Mouse (Mus musculus) stomach, embryonic 14.5 days (tissue): ENCODE measurements around the gene Tarbp1. TPM values are rescaled to one million over a fixed set of nuclear protein-coding genes. Genes with fewer than 3 reads are reported as not detected.

ENCODE experiments used
- ATAC-seq: fragments of 200-750 bp; cut with Nextera tagmentation; 2 replicates; pipeline ENCODE4 v1.8.0; 2017; ENCODE audit warnings: low read depth, moderate TSS enrichment; ENCODE audit not compliant: insufficient number of reproducible peaks, insufficient read depth, low FRiP score
- H3K27ac ChIP-seq: fragments of 300-500 bp; sonication (generic); 2 replicates; pipeline ENCODE4 v1.5.1; 2014; ENCODE audit warnings: mild to moderate bottlenecking, low read length, moderate library complexity, mixed read lengths
- H3K27me3 ChIP-seq: fragments of 300-500 bp; sonication (generic); 2 replicates; pipeline ENCODE4 v1.6.1; 2014; ENCODE audit warnings: low read length, control low read depth, mixed read lengths; ENCODE audit not compliant: control insufficient read depth, insufficient read depth
- H3K36me3 ChIP-seq: fragments of 300-500 bp; sonication (generic); 2 replicates; pipeline ENCODE4 v1.6.1; 2014; ENCODE audit warnings: mild to moderate bottlenecking, control low read depth, low read length, moderate library complexity, mixed read lengths; ENCODE audit not compliant: control insufficient read depth, insufficient read depth
- H3K4me1 ChIP-seq: fragments of 300-500 bp; sonication (generic); 2 replicates; pipeline ENCODE4 v1.6.1; 2014; ENCODE audit warnings: low read length, control low read depth, mixed read lengths; ENCODE audit not compliant: control insufficient read depth, insufficient read depth
- H3K4me2 ChIP-seq: fragments of 300-500 bp; sonication (generic); replicated peaks from 2 replicates; pipeline ENCODE4 v1.6.1; 2014; ENCODE audit warnings: low read depth, low read length, control low read depth
- H3K4me3 ChIP-seq: fragments of 300-500 bp; sonication (generic); 2 replicates; pipeline ENCODE4 v1.5.1; 2014; ENCODE audit warnings: low read depth, low read length, control low read depth
- H3K9ac ChIP-seq: fragments of 300-500 bp; sonication (generic); replicated peaks from 2 replicates; pipeline ENCODE4 v1.6.1; 2014; ENCODE audit warnings: low read depth, mild to moderate bottlenecking, control low read depth, low read length, moderate library complexity, mixed read lengths
- H3K9me3 ChIP-seq: fragments of 300-500 bp; sonication (generic); 2 replicates; pipeline ENCODE4 v1.6.1; 2016; ENCODE audit warnings: low read depth, low read length, control low read depth; ENCODE audit not compliant: control insufficient read depth
- WGBS: fragments of 180-500 bp; shearing (Covaris S2); extraction: QIAGEN DNeasy Blood & Tissue Kit; methylation state at CpG from one replicate; pipeline ENCODE4 v1.1.7; 2014; 5-methylcytosine and 5-hydroxymethylcytosine counted together
- polyA plus RNA-seq: library from polyadenylated mRNA; unstranded; fragments of >200 nt; fragmentation: Nextera tagmentation; extraction: Ambion mirVana; gene quantifications from 2 replicates; pipeline ENCODE4 v1.2.1, GENCODE M21; 2014

Gene Tarbp1
- polyA plus RNA-seq, 1 experiment from 2014 or later: 3.8 TPM

DNA sequence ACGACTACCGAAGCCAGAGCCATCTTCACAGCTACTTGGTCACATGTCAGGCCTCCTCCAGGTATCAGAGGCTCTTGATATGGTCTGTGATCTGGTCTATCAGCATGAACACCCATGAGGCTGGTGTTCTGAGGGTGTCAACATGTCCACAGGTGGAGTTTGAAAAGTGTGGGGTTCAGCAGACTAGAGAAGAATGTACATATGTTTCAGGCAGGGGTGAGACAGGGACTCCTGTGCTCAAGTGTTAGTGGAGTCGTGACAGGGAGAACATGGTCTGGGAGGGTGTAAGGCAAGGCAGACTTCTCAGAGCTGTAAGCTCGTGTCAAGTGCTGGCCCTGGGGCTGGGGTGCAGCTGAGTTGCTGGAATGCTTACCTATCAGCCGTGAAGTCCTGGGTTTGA is 22.1 kb upstream of the Tarbp1 start:
- no peaks in the 10 kb centered on the region for H3K36me3 ChIP-seq
- no peak for ATAC-seq
- H3K27ac ChIP-seq: no peak overlapping the region
- H3K9ac ChIP-seq: no peak overlapping the region
- H3K4me3 ChIP-seq: no peak overlapping the region
- 78% methylated on average over 5 of the region's 5 CpGs for WGBS
- H3K27me3 ChIP-seq: no peaks in the 10 kb centered on the region
- peaks cover 7% of the 10 kb centered on the region; the same call in 1 of the 2 replicates for H3K4me1 ChIP-seq
- H3K4me2 ChIP-seq: no peak overlapping the region
- H3K9me3 ChIP-seq: no peaks in the 10 kb centered on the region

DNA sequence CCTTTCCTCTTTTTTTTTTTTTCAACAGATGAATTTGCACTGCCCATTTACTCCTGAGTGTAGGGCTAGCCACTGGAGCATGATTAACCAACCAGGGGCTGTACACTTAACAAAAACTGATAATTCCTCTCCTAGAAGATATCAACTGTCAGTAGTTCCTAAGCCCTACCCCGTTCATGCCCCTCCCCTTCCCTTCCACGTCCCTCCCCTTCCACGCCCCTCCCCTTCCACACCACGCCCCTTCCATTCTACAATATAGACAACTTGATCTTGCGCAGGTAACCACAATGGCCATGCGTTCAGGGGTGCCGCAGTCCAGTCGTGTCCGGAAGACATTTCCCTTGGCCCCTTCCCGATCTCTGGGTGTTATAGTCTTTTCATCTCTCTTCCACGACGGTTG is 20.6 kb upstream of the Tarbp1 start:
- Histone ChIP-seq H3K36me3 (no peaks in the 10 kb centered on the region), H3K27me3 (no peaks in the 10 kb centered on the region), H3K4me1 (peaks cover 7% of the 10 kb centered on the region; the same call in 1 of the 2 replicates), H3K27ac (no peak overlapping the region), H3K9me3 (no peaks in the 10 kb centered on the region), H3K4me3 (no peak overlapping the region), H3K4me2 (no peak overlapping the region), H3K9ac (no peak overlapping the region)
- ATAC-seq: no peak
- WGBS: 82% methylated on average over 12 of the region's 12 CpGs

DNA sequence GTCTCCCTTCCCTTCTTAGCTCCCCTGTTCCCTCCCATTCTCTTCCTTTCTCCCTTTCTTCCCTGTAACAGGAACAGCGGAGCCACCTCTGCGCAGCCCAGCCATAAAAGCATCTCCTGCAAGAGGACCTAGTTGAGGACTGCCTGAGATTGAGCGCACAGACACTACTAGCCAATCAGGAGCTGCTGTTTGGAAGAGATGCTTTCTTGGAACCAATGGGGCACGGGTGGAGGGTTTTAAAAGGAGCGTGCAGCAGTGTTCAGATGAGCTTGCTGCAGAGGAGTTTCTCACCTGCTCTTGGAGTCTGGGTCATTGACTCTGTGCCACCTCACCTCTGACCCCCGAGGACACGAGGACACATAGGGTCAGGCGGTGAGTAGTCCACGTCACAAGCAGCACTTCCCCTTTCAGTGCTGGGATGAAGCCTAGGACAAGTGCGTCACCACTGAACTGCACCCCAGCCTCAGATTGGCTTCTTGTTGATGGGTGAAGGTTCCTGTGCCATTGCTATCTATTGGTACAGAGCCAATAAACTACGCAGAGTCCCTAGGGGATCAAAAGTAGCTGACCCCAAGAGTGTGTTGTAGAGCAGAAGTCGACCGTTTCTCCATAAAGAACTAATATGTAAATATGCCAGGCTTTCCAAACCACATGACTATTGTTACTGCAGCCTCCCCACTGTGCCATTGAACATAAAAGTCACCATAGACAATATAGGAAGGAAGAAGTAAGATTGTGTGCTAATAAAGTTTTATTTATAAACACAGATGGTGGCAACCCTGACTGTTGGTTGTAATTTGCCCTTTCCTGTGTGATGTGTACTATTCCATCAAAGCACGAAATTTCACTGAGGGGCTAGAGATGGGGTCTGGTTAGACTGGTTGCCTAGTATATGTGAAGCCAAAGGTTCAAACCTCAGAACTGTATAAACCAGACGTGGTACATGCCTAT is 19.6 kb upstream of the Tarbp1 start:
- Histone ChIP-seq H3K4me1 (peaks cover 7% of the 10 kb centered on the region; the same call in 1 of the 2 replicates), H3K4me2 (no peak overlapping the region), H3K27ac (no peak overlapping the region), H3K9me3 (no peaks in the 10 kb centered on the region), H3K36me3 (no peaks in the 10 kb centered on the region), H3K9ac (no peak overlapping the region), H3K4me3 (no peak overlapping the region), H3K27me3 (no peaks in the 10 kb centered on the region)
- no peak for ATAC-seq
- WGBS: 75% methylated on average over 15 of the region's 15 CpGs

DNA sequence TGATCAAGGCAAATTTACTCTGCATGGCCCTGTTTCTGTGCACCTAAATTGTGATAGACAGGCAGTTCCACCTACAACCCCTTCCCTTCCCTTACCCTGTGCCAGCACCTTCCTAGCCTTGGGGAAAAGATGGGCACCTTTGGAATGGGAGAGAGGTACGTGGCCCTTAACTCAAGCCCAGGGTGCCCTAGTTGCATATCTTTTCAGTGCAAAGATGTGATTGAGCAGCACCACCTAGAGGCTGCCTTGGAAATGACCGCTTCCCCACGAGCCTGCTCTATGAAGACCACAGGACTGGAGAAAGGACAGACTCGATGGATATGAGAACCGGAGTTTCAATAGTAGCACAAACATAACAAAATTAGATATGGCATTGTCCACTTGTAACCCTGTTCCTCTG is 8.1 kb upstream of the Tarbp1 start:
- H3K36me3 ChIP-seq: no peaks in the 10 kb centered on the region
- no peak overlapping the region for H3K4me2 ChIP-seq
- no peak overlapping the region for H3K9ac ChIP-seq
- WGBS: 9% methylated on average over 5 of the region's 5 CpGs
- H3K27me3 ChIP-seq: no peaks in the 10 kb centered on the region
- no peaks in the 10 kb centered on the region for H3K9me3 ChIP-seq
- no peak overlapping the region for H3K27ac ChIP-seq
- H3K4me3 ChIP-seq: no peak overlapping the region
- no peaks in the 10 kb centered on the region for H3K4me1 ChIP-seq
- ATAC-seq: 0 out of 2 replicates have a peak, but pooled peaks have one; percentile 33

DNA sequence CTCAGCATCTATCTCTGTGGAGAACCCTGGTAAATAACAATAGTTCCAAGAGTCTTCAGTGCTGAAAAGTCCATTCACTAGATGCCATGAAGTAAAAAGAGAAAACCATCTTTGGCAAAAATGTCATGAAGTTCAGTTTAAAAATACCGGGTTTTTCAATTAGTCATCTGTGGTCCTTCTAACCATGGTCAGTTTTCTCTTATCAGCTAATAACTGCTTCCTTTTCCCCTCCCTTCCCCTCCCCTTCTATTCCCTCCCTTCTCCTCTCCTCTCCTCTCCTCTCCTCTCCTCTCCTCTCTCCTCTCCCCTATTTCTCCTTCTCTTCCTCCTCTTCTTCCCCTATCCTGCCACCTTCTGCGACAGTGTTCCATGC is 7.5 kb upstream of the Tarbp1 start:
- no peak overlapping the region for H3K4me2 ChIP-seq
- no peaks in the 10 kb centered on the region for H3K4me1 ChIP-seq
- H3K27ac ChIP-seq: no peak overlapping the region
- 60% methylated on average over 2 of the region's 2 CpGs for WGBS
- H3K27me3 ChIP-seq: no peaks in the 10 kb centered on the region
- H3K9me3 ChIP-seq: no peaks in the 10 kb centered on the region
- H3K9ac ChIP-seq: no peak overlapping the region
- no peak overlapping the region for H3K4me3 ChIP-seq
- no peak for ATAC-seq
- no peaks in the 10 kb centered on the region for H3K36me3 ChIP-seq

DNA sequence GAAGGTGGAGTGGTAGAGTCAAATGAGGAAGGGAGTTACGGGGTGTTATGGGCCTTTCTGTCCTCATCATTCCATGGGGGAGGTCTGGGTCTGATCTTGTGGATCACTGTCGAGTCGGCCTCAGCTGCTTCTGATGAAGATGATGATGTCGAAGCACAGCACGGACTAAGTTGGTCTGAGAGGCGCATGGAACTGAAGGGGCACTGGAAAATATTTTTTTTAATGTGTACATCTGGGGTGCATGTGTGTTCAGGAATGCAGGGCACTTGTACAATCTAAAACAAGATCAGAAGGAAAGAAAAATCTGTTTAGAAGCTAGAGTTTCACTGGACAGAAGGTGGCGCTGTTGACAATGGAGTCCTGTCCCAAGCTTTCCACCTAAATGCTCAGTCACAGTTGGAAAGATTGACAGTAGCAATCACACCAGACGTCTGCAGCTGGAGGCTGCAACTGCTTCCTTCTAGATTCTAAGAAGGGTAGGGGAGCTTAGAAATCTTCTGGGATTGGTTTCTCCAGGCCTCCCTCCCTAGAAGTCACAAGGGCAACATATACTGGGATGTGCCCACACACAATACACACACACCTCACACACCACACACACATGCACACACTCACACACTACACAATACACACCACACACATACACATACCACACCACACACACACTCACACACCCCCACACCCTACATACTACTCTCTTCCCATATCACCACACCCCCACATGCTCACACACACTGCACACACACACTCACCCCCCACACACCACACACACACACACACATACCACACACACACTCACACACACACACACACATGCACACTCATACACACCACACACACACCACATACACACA is 6.9 kb upstream of the Tarbp1 start:
- H3K9ac ChIP-seq: no peak overlapping the region
- H3K4me3 ChIP-seq: no peak overlapping the region
- H3K4me2 ChIP-seq: no peak overlapping the region
- H3K27ac ChIP-seq: no peak overlapping the region
- ATAC-seq: no peak; the same call in 1 of the 2 replicates
- no peaks in the 10 kb centered on the region for H3K4me1 ChIP-seq
- H3K36me3 ChIP-seq: no peaks in the 10 kb centered on the region
- H3K9me3 ChIP-seq: no peaks in the 10 kb centered on the region
- 43% methylated on average over 8 of the region's 8 CpGs for WGBS
- H3K27me3 ChIP-seq: no peaks in the 10 kb centered on the region

DNA sequence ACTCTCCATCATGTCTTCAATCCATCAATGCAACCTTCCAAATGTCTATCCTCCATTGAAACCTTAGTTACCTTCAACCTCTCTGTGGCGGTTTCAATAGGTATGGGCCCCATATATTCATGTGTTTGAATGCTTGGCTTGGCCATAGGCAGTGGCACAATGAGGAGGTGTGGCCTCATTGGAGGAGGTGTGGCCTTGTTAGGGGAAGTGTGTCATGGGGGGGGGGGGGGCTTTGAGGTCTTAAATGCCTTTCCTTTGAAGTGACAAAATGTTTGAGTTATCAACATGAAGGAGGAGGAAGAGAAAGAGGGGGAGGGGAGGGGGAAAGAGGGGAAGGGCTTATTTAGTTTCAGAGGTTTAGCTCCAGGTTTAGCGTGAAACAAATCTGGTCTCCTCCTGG is 5.5 kb upstream of the Tarbp1 start:
- Histone ChIP-seq H3K9ac (no peak overlapping the region), H3K9me3 (no peaks in the 10 kb centered on the region), H3K4me1 (no peaks in the 10 kb centered on the region), H3K4me2 (no peak overlapping the region), H3K27ac (no peak overlapping the region), H3K27me3 (no peaks in the 10 kb centered on the region), H3K4me3 (no peak overlapping the region), H3K36me3 (no peaks in the 10 kb centered on the region)
- WGBS: 61% methylated on average over 2 of the region's 2 CpGs
- ATAC-seq: no peak

DNA sequence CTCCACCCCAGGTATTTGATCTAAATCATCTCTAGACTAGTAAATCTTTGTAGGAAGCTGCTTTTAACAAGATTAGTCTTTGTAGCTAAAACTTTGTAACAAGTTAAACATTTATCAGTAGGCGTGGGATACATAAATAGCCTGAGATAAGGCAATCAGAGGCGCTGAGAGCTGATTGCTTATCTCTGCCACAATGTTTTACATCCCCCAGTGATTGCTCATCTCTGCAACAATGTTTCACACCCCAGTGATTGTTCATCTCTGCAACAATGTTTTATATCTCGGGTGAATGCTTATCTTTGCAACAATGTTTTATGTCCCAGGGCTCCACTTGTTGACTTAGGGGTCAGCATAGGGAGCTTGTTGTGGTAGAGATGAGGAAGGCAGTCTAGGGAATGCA is 3.8 kb upstream of the Tarbp1 start:
- no peaks in the 10 kb centered on the region for H3K27me3 ChIP-seq
- no peaks in the 10 kb centered on the region for H3K36me3 ChIP-seq
- H3K4me2 ChIP-seq: no peak overlapping the region
- no peak for ATAC-seq
- no peak overlapping the region for H3K27ac ChIP-seq
- H3K9me3 ChIP-seq: no peaks in the 10 kb centered on the region
- WGBS: 18% methylated on average over 3 of the region's 3 CpGs
- peaks cover 4% of the 10 kb centered on the region for H3K4me1 ChIP-seq
- H3K9ac ChIP-seq: no peak overlapping the region
- no peak overlapping the region for H3K4me3 ChIP-seq
